Mouse (Mus musculus): ENCODE data around the gene Gm10277.

GRCm38 (mm10) chr11:77760031-77760430 is 27.5 kb downstream of the Gm10277 start:
- TF ChIP-seq POLR2A (IDR thresholded peaks at IDR 0.05; ENCODE audit: low read depth, low read length) = no peak
- TF ChIP-seq CTCF (IDR thresholded peaks at IDR 0.05; ENCODE audit: extremely low read depth, insufficient read depth, insufficient read length, insufficient replicate concordance) = no peak

Data from spleen, adult 2 months (tissue).